Mouse (Mus musculus) ovary, postnatal 10 days (tissue): ENCODE measurements around the gene Maml2.

Source experiments
- DNase-seq: peaks from one replicate; pipeline ENCODE4 v3.0.0; 2022; ENCODE audit warnings: low spot score

Maml2 gene

DNA sequence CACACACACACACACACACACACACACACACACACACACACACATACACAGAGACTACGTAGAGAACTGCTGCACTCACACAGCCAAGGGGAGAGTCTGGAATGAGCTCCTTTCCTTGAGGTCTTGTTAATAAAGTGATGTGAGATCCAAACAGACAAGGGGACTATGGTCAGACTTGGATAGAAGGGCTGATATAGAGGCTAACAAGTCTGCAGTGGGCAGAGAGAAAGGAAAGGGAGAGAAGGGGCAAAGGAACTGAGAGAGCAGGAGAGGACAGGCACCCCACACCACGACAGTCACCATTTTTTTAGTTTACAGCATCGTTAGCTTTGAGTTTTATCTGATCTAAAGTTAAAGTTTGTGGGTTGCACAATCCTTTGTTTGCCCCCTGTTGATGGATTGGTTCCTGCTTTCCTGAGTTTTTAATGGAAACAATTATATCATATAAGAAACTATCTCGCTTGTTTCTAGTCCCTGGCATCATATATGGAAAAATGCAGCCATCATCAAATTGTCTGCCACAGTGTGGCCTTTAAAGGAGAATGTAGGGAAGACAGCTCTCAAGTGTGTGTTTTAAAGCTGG lies 149.0 kb downstream of the Maml2 start, which contains the start of gene Gm17571:
TSS of gene Gm17571 (minus strand) at position 51 of the 583 bp plus-strand sequence.
- no peak for DNase-seq

- DNase-seq, result no peak
Measured at GRCm38 (mm10) chr9:13448716-13449115, 151.0 kb downstream of the Maml2 start.

DNA sequence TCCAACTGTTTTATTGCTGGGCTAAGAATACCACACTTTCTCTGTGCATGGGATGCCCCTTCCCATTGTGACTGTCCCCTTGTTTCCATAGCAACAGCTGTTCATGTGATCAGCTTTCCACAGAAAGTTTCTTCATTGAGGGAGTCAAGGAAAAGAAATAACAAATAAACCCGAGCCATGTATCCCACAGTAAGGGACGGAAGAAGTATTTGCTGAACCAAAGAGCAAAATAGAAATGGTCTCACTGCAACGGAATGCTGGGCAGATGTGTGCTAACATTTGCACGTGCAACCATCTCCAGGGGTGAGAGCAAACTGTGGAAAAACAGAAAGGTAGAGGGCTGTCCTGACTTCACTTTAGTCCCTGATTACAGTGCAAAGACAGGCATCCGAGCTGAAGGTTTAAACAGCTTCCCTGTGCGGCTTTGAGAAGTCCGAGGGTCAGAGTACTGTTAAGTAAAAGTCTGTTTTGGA lies 156.9 kb downstream of the Maml2 start:
- DNase-seq, result no peak

GRCm38 (mm10) chr9:13455231-13455630 lies 157.5 kb downstream of the Maml2 start:
- DNase-seq, result no peak

- no peak for DNase-seq
Measured at GRCm38 (mm10) chr9:13457774-13458173, 160.0 kb downstream of the Maml2 start.

GRCm38 (mm10) chr9:13459371-13459770 lies 161.6 kb downstream of the Maml2 start:
- DNase-seq, result no peak

GRCm38 (mm10) chr9:13460012-13460411 lies 162.3 kb downstream of the Maml2 start:
- DNase-seq, result no peak

DNA sequence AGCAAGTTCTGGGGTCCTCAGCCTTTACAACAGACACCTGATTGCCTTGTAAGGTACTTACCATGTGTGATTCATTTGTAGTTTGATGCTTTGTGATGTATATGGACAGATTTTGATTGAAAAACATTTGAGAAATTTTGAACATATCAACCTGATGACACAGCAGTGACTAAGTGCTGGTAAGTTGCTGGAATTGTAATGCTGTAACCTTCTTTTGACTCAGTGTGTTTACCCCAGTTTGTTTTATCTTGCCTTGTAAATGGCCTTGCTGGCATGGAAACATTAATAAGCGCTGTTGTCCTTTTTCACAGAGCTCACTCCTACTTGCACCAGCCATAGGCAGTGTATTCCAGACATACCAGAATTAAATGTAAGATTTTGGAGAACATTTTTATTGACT lies 163.2 kb downstream of the Maml2 start:
- DNase-seq, result no peak

- DNase-seq, result no peak
Measured at GRCm38 (mm10) chr9:13465358-13466020, 167.7 kb downstream of the Maml2 start.

- no peak for DNase-seq
Measured at GRCm38 (mm10) chr9:13466351-13466750, 168.6 kb downstream of the Maml2 start.

DNA sequence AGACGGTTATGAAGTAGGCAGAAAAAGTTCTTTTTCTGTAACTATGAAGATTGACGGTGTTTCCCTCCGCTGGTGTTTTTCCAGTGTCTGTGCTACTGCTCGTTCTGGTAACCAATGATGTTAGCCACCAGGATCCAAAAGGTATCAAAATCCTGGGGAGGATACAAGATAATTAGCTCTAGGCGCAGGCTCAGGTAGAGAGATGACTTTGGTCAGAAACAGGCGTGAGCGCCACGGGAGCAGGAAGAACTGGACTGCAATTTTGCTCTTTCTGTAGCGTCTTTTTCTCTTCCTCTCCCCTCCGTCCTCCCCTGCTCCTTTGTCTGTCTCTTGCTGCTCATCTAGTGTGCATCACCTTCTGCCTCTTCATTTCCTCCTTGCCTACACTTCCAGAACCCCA lies 169.1 kb downstream of the Maml2 start:
- DNase-seq, result no peak

GRCm38 (mm10) chr9:13467745-13468144 lies 170.0 kb downstream of the Maml2 start:
- no peak for DNase-seq

DNA sequence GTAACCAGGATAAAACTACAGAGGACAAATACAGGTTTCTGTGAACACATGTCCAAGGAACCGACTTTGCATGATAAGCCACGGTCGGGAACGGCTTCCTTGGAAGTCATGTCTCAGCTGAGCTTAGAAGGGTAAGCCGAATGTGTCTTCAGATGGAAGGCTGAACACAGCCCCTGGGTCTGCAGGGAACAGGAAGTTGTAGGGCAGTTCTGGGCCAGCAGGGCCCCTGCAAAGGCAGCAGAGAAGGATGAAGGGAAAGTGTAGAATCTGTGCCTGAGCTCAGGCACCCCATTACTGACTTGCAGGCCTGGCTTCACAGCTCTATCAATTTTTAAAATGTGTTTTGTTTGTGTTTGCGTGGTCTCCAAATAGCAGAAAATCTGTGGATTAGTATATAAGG lies 171.0 kb downstream of the Maml2 start:
- DNase-seq, result no peak

- no peak for DNase-seq
Measured at GRCm38 (mm10) chr9:13470013-13470412, 172.3 kb downstream of the Maml2 start.

DNA sequence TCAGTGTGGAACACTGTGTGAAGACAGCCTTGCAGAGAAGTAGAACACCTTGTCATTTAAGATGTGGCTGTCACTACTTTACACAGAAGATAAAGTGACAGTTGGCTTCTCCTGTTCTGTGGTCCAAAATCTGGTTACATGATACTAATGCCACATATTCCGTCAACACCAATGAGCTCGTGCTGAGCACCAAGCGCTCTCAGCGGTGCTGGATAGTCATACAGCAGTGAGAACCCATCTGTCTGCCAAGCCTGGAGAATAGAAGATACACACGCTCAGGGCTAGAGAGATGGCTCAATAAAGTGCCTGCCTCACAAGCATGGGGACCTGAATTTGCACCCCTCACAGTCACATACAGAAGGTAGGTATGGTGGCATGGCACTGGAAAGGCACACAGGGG lies 177.2 kb downstream of the Maml2 start:
- no peak for DNase-seq

DNA sequence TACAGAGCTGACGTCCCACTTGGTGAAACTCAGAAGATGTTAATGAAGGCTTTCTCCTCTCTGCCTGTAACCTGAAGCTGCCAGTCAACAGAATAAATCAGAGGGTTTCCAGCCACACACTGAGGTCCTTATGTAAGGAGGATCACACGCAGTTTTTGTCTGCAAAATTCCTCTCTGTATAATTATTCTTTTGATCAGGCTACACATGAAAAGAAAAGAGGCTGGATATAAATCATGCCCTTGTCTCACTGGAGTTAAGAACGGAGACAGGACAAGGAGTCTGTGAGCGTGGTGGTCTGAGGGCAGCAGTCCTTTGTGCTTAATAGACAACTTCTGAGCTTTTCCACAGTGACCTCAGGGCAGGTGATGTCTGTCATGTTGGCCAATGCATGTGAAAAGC lies 181.5 kb downstream of the Maml2 start:
- DNase-seq, result no peak

DNA sequence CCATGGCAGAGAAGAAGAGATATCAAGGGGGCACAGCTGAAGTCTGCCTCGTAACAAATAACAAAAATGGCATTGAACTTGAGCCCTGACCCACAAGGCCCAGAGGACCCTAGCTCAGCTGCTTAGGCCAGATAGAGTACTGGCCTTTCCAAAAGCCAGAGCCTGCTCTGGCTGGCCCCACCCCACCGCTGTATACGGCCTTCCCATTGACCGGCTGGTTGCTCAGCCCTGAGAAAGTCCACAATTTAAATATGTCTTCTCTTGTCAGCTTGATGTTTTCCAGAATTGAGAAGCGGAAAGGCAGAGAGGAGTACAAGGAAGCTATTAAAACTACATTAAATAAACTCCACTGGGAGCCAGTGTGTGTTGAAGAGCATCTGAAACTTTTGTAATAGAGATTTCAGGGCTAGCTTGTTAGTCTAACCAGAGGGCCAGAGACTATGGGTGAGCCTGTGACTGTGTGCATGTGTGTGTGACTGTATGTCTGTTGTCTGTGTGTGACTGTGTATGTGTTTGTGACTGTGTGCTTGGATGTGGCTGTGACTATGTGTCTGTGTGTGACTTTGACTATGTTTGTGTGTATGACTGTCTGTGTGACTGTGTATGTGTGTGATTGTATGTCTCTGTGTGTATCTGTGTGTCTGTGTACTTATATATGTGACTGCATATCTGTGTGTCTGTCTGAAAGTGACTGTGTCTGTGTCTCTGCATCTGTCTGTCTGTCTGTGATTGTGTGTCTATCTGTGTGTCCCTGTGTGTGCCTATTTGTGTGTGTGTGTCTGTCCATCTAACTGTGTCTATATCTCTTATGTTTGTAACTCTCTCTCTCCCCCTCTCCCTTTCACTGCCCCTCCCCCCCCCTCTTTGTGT lies 185.7 kb downstream of the Maml2 start:
- no peak for DNase-seq

DNA sequence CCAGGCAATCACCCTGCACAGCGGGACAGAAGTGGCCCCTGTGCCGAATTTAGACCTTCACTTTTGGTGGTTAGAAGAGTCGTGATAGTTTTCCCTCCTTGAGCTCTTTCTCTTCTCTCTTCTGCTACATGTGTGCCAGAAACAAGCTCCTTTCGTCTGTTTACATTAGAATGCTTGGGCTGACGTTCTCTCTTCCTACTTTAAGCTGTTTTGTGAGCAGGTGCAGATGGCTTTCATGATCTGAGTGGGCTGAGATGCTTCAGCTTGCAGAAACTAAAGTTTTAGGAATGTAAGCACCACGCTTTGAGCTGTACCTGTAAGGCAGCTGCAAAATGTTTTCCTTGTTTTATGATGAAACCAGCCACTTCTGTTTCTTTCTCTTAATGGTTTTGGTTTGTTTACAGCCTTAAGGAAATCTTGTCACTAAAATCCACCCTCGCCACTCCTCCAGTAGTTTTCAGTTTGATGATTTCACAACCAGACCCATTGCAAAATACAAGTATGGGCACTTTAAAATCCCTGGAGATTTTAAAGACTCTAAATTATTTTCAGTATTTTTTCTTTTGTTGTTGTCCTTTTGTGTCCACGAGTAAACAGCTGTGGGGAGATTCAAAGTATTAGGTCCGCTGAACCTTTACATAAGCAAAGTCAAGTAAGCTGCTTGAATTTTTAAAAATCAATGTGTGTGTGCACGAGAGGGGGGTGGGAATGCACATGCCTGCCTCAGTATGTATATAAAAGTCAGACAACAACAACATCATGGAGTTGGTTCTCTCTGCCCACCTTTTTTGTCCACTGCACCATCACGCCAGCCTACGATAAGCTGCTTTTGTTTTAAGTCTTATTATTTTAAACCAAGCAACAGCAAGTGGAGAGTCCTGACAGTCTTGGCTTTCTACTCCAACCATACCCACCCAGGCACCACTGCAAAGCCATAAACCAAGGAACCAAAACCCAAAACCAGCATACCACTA lies 186.8 kb downstream of the Maml2 start:
- DNase-seq, result no peak

DNA sequence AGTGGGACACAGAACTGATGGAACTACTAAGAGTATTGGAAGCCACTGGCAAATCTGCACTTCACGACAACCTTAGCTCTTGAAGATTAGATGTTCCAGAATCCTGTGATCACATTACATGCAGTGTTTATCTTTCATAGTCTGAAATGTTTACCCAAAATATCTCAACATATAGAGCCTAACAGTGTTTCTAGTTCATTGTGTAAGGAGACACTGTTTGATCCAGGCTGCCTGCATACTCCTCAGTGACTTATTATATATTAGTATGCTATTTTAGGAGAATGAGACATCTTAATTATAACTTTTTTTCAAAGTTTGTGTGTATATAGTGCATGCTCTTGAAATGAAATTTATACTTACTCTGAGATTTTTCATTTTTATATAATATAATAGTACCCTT lies 188.2 kb downstream of the Maml2 start:
- no peak for DNase-seq

GRCm38 (mm10) chr9:13491107-13491506 lies 193.3 kb downstream of the Maml2 start:
- no peak for DNase-seq

- no peak for DNase-seq
Measured at GRCm38 (mm10) chr9:13491854-13492620, 194.3 kb downstream of the Maml2 start.
